Mouse (Mus musculus) neural tube, embryonic 12.5 days (tissue): ENCODE measurements around the gene Fam189a1. TPM values are rescaled to one million over a fixed set of nuclear protein-coding genes. Genes with fewer than 3 reads are reported as not detected.

Experiments used
- ATAC-seq: fragments of 200-750 bp; cut with Nextera tagmentation; 2 replicates; pipeline ENCODE4 v1.8.0; 2017; ENCODE audit warnings: low read depth, mild to moderate bottlenecking, moderate TSS enrichment, moderate library complexity; ENCODE audit not compliant: low FRiP score
- H3K27ac ChIP-seq: fragments of 300-500 bp; sonication (generic); 2 replicates; pipeline ENCODE4 v1.5.1; 2016
- H3K27me3 ChIP-seq: fragments of 300-500 bp; sonication (generic); replicated peaks from 2 replicates; pipeline ENCODE4 v1.6.1; 2016; ENCODE audit warnings: mild to moderate bottlenecking
- H3K36me3 ChIP-seq: fragments of 300-500 bp; sonication (generic); 2 replicates; pipeline ENCODE4 v1.6.1; 2016; ENCODE audit warnings: mild to moderate bottlenecking
- H3K4me1 ChIP-seq: fragments of 300-500 bp; sonication (generic); 2 replicates; pipeline ENCODE4 v1.6.1; 2016
- H3K4me2 ChIP-seq: fragments of 300-500 bp; sonication (generic); replicated peaks from 2 replicates; pipeline ENCODE4 v1.6.1; 2016; ENCODE audit warnings: mild to moderate bottlenecking
- H3K4me3 ChIP-seq: fragments of 300-500 bp; sonication (generic); 2 replicates; pipeline ENCODE4 v1.5.1; 2016
- H3K9ac ChIP-seq: fragments of 300-500 bp; sonication (generic); 2 replicates; pipeline ENCODE4 v1.6.1; 2016; ENCODE audit warnings: mild to moderate bottlenecking
- H3K9me3 ChIP-seq: fragments of 300-500 bp; sonication (generic); 2 replicates; pipeline ENCODE4 v1.6.1; 2016; ENCODE audit warnings: mild to moderate bottlenecking
- WGBS: fragments of 180-500 bp; shearing (Covaris S2); methylation state at CpG from one replicate; pipeline ENCODE4 v1.1.7; 2016; 5-methylcytosine and 5-hydroxymethylcytosine counted together
- polyA plus RNA-seq: library from polyadenylated mRNA; unstranded; fragments of >200 nt; fragmentation: Nextera tagmentation; extraction: Ambion mirVana; gene quantifications from 2 replicates; pipeline ENCODE4 v1.2.1, GENCODE M21; 2016

Fam189a1 gene
- polyA plus RNA-seq, 1 experiment from 2014 or later, result 8.8 TPM

DNA sequence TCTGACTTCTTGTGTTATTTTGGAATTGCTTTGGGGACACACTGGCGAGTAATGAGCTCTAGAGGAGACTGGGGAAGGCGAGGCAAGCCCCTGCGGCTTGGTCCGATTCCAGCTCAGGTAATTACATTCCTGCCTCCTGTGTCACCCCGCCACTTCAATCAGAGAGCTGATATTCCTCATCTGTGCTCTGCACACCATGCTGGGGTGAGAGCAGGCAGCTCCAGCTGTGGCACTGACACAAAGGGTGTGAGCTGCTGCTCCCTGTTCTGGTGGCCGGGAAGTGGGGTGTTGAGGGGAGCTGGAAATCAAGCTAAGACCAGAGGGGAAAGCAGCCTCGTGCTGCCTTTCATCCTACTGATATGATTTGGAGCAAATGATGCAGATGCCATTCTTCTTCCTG, 386.6 kb downstream of the Fam189a1 start:
- no peak overlapping the region for H3K27ac ChIP-seq
- no peak for ATAC-seq
- H3K27me3 ChIP-seq, result no peaks in the 10 kb centered on the region
- no peaks in the 10 kb centered on the region for H3K9me3 ChIP-seq
- 0 out of 2 replicates have a peak, but pooled peaks cover 6% of the 10 kb centered on the region for H3K4me1 ChIP-seq
- H3K36me3 ChIP-seq, result no peaks in the 10 kb centered on the region
- H3K9ac ChIP-seq, result no peak overlapping the region
- H3K4me3 ChIP-seq, result no peak overlapping the region
- H3K4me2 ChIP-seq, result no peak overlapping the region
- 68% methylated on average over 7 of the region's 7 CpGs for WGBS

DNA sequence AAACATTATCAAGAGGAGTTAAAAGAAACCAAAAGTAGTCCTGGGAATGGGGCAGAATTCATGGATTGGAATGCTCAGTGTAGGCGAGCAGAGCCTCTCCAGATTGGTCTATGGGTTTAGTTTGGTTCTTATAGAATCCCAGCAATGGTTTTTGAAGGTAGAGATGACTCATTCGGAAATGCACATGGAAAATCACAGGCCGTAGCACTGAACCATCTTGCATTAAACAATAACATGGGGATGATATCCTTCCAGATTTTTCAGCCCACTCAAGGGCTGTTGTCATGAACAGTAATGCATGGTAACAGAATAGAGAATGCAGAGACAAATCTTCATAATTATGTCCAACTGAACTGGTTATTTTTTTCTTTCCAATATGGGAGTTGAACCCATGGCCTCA, 390.8 kb downstream of the Fam189a1 start:
- Histone ChIP-seq H3K4me2 (no peak overlapping the region), H3K4me3 (no peak overlapping the region), H3K27me3 (no peaks in the 10 kb centered on the region), H3K9me3 (no peaks in the 10 kb centered on the region), H3K9ac (no peak overlapping the region), H3K4me1 (no peaks in the 10 kb centered on the region), H3K27ac (no peak overlapping the region), H3K36me3 (no peaks in the 10 kb centered on the region)
- 86% methylated on average over 3 of the region's 3 CpGs for WGBS
- ATAC-seq, result no peak

DNA sequence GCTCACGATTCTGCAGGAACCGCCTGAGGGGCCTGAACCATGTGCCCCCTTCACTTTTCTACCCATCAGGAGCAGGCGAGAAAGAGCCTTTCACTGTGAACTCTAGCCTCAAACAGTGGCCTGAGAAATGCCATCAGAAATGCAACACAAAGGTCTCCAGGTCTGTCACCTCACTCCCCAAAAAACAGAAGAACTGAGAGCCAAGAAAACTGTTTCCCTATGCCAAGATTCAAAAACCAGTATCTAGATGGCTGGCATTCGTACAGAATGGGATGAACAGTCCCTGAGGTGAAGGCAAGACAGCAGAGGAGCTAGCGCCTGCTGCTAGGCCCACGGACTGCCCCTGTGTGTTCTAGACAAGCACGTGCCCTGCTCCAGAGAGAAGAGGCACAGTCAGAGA, 401.2 kb downstream of the Fam189a1 start:
- no peak overlapping the region for H3K9ac ChIP-seq
- H3K4me3 ChIP-seq, result no peak overlapping the region
- no peak overlapping the region for H3K27ac ChIP-seq
- H3K36me3 ChIP-seq, result peaks cover 12% of the 10 kb centered on the region
- H3K4me2 ChIP-seq, result no peak overlapping the region
- ATAC-seq, result no peak
- no peaks in the 10 kb centered on the region for H3K27me3 ChIP-seq
- no peaks in the 10 kb centered on the region for H3K9me3 ChIP-seq
- 90% methylated on average over 7 of the region's 7 CpGs for WGBS
- H3K4me1 ChIP-seq, result peaks cover 6% of the 10 kb centered on the region; the same call in 1 of the 2 replicates

DNA sequence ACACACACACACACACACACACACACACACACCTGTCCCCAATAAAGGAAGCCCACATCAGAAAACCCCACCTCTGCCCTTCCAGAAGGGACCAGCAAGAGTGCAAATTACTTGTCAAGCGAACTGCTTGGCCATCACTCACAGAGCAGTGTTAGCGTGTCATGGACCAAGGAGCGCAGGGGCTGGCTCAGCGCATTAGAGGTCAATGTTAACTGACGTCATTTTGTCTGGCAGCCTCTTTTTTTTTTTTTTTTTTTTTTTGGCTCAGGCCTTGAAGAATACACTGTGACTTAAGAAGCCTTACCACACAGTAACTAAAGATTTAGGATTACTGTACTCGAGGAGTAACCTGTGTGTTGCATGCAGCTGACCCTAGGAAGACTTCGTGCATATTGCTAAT, 402.2 kb downstream of the Fam189a1 start:
- H3K9me3 ChIP-seq, result no peaks in the 10 kb centered on the region
- whole genome bisulfite sequencing, result 74% methylated on average over 7 of the region's 7 CpGs
- H3K36me3 ChIP-seq, result peaks cover 14% of the 10 kb centered on the region
- H3K4me3 ChIP-seq, result no peak overlapping the region
- H3K4me1 ChIP-seq, result peaks cover 6% of the 10 kb centered on the region; the same call in 1 of the 2 replicates
- no peak overlapping the region for H3K9ac ChIP-seq
- ATAC-seq, result no peak
- H3K27me3 ChIP-seq, result no peaks in the 10 kb centered on the region
- H3K27ac ChIP-seq, result no peak overlapping the region
- H3K4me2 ChIP-seq, result no peak overlapping the region

DNA sequence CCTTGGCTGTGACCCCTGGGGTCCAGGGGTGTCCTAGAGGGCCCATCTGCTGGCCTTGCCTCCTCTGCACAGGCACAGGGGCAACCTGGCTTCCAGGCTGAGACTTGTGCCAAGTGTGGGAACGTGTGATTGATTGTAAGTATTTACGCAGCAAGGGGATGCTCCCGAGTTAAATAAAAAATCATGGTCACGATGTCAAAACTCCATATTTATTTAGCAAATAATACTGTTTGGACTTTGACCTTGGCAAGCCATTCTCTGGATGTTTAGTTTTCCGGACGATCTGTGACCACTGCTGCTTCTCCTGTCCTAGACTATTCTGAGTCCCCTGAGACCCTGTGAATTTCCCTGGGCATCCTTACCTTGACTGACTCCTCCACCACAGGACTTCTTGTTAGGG, 402.7 kb downstream of the Fam189a1 start:
- no peak overlapping the region for H3K4me3 ChIP-seq
- peaks cover 14% of the 10 kb centered on the region for H3K36me3 ChIP-seq
- no peak for ATAC-seq
- H3K4me2 ChIP-seq, result no peak overlapping the region
- no peaks in the 10 kb centered on the region for H3K27me3 ChIP-seq
- H3K4me1 ChIP-seq, result peaks cover 6% of the 10 kb centered on the region; the same call in 1 of the 2 replicates
- H3K9ac ChIP-seq, result no peak overlapping the region
- WGBS, result 73% methylated on average over 6 of the region's 6 CpGs
- no peaks in the 10 kb centered on the region for H3K9me3 ChIP-seq
- no peak overlapping the region for H3K27ac ChIP-seq

DNA sequence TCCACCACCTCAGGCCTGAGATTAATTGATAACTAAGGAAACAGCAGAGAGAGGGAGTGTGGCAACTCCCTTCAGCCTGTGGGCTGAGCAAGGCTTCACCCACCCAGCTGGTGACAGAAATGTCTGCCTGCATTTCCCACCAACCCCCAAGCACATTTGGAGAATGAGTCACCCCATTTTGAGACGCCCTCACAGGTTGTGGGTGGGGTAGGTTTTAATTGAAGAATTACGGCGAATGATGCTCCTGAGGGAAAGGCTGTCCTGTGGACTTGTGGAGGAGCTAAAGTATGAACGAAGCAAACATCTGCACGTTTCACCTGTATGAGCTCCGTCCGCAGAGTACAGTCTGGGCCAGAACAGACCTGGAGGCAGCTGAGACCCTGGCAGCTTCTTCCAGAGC, 404.2 kb downstream of the Fam189a1 start:
- Histone ChIP-seq H3K4me1 (peaks cover 8% of the 10 kb centered on the region; the same call in 1 of the 2 replicates), H3K9me3 (no peaks in the 10 kb centered on the region), H3K27me3 (no peaks in the 10 kb centered on the region), H3K27ac (no peak overlapping the region), H3K4me3 (no peak overlapping the region), H3K4me2 (no peak overlapping the region), H3K9ac (no peak overlapping the region), H3K36me3 (peaks cover 22% of the 10 kb centered on the region)
- no peak for ATAC-seq
- WGBS, result 95% methylated on average over 7 of the region's 7 CpGs

DNA sequence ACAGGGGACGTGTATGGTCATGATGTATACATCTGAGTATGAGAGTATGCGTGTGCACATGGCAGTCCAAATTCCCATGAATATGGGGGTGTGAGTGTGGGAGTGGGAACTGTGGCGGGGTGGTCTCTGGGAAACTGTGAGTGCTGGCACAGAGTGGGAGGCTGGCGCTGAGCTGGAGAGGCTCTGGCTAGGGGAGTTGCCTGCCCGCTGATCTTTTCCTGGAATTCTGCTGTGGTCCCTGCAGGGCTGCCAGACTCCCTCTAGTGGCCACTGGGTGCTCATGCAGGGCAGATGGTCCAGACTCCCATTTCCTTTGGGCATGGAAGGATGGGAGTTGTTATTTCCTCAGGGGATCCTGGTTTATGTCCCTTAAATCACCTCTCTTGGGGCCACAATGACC, 404.9 kb downstream of the Fam189a1 start:
- H3K9me3 ChIP-seq, result no peaks in the 10 kb centered on the region
- ATAC-seq, result peak; percentile 74
- H3K36me3 ChIP-seq, result peaks cover 22% of the 10 kb centered on the region
- H3K27ac ChIP-seq, result no peak overlapping the region
- 36% methylated on average over 5 of the region's 5 CpGs for whole genome bisulfite sequencing
- H3K27me3 ChIP-seq, result no peaks in the 10 kb centered on the region
- H3K4me1 ChIP-seq, result peaks cover 8% of the 10 kb centered on the region; the same call in 1 of the 2 replicates
- no peak overlapping the region for H3K4me2 ChIP-seq
- H3K9ac ChIP-seq, result no peak overlapping the region
- H3K4me3 ChIP-seq, result no peak overlapping the region

DNA sequence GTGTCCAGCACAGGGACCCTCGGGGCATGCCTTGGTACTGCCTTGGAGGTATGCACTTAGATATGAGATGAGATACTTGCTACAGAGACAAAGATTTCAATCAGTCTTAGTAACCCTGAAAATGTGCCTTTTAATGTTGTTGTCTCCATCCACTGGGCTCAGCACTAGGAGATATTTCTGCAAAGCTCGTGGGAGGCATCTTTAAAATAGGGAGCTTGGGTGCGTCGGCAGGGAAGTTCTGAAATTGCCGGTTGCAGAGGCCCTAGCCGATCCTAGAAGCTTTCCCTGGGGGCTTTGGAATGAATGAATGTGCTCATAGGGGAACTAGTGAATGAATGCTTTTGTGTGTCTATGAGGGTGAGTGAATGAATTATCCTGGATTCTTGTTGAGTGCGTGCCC, 412.8 kb downstream of the Fam189a1 start:
- Histone ChIP-seq H3K4me2 (no peak overlapping the region), H3K4me1 (peaks cover 26% of the 10 kb centered on the region), H3K9me3 (no peaks in the 10 kb centered on the region), H3K27ac (no peak overlapping the region), H3K4me3 (no peak overlapping the region), H3K9ac (no peak overlapping the region), H3K27me3 (no peaks in the 10 kb centered on the region), H3K36me3 (peaks cover 37% of the 10 kb centered on the region)
- WGBS, result 87% methylated on average over 7 of the region's 7 CpGs
- no peak for ATAC-seq

DNA sequence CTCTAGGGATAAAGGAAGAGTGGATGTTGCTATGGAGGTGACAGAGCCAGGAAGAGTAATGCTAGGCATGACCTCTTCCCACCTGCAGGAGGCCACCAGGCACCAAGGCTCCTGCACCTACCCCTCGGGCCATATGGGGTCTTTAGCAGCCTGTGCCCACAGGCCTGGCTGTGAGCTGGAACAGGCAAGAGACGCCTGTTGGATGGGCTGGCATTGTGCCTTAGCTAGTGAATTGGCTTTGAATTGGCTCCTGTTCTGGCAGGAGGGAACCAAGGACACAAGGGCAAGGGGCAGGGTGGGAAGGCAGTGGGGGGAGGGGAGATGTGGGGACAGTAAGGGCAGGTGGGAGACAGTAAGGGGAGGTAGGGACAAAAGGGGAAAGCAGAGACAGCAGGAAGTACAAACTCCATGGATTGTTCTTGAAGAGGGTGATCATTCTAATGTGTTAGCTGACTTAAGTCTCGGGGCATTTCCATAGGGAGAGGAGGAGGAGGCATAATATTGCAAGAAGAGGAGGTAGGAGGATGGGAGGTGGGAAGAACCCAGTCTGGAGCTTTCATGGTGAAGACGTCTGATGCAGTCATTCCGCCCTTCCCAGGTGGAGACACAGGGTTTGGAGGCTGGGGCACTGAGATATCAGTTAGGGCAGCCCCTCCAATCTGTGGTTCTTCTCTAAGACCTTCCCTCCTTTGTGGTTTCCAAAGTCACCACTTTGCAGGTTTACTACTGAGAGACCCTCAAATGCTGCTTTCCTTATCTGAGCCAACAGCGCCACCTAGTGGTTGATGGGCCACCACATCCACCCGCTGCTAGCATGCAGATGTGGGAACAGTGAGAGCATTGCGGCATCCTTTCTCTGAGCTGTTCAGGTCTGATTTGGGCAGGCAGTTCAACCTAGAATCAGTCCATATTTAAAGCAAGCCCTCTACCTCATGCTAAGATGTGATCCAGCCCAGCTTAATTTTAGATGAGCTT, 414.8 kb downstream of the Fam189a1 start:
- H3K4me2 ChIP-seq, result no peak overlapping the region
- H3K27me3 ChIP-seq, result no peaks in the 10 kb centered on the region
- no peak overlapping the region for H3K27ac ChIP-seq
- peaks cover 33% of the 10 kb centered on the region for H3K4me1 ChIP-seq
- no peak overlapping the region for H3K4me3 ChIP-seq
- WGBS, result 27% methylated on average over 8 of the region's 8 CpGs
- peaks cover 29% of the 10 kb centered on the region for H3K36me3 ChIP-seq
- ATAC-seq, result peak; percentile 65
- H3K9ac ChIP-seq, result no peak overlapping the region
- no peaks in the 10 kb centered on the region for H3K9me3 ChIP-seq

DNA sequence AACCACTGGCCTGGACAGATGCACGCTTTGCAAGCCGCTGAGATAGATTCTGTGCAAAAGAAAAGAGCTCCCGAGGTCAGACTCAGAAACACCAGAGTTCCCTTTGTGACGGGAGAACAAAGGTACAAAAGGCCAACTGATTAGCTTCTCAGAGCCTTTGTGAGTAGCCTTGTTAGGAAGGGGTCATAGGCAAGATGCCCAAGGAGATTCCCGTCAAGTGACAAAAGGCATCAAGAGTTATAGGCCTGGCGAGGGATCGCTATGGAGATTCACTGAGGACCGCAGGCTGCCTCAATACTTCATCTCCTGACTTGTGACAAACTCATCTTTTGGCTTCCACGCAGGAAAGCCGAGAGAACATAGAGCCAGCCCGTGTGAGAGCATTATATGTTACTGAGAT, 417.2 kb downstream of the Fam189a1 start:
- ATAC-seq, result peak; percentile 30; the same call in 1 of the 2 replicates
- Histone ChIP-seq H3K9ac (no peak overlapping the region), H3K4me1 (peaks cover 33% of the 10 kb centered on the region), H3K9me3 (no peaks in the 10 kb centered on the region), H3K36me3 (peaks cover 12% of the 10 kb centered on the region), H3K27ac (no peak overlapping the region), H3K4me2 (no peak overlapping the region), H3K27me3 (no peaks in the 10 kb centered on the region), H3K4me3 (no peak overlapping the region)
- 17% methylated on average over 11 of the region's 11 CpGs for WGBS

DNA sequence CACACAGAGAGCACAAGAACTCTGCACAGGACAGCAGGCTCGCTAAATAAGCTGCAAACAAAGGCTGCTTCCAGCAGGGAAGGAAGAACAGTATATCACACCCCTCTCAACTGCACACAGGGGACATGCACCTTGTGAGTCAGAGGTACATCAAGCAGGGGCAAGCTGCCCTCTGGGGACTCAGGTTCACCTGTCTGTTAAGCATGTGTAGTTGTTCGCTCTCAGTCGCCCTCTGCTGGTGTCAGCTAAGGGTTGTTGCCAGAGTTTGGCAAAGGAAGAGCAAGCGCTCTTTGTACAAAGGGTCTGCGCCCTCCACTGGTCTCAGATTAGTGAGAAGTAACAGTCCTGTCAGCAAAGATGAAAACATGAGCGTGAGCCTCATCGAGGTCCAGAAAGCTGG, 426.6 kb downstream of the Fam189a1 start:
- peak; percentile 64 for ATAC-seq
- no peak overlapping the region for H3K27ac ChIP-seq
- H3K9ac ChIP-seq, result no peak overlapping the region
- WGBS, result 32% methylated on average over 7 of the region's 7 CpGs
- H3K4me1 ChIP-seq, result peaks cover 7% of the 10 kb centered on the region; the same call in 1 of the 2 replicates
- H3K4me3 ChIP-seq, result no peak overlapping the region
- H3K9me3 ChIP-seq, result no peaks in the 10 kb centered on the region
- no peak overlapping the region for H3K4me2 ChIP-seq
- no peaks in the 10 kb centered on the region for H3K27me3 ChIP-seq
- peaks cover 4% of the 10 kb centered on the region; the same call in 1 of the 2 replicates for H3K36me3 ChIP-seq

DNA sequence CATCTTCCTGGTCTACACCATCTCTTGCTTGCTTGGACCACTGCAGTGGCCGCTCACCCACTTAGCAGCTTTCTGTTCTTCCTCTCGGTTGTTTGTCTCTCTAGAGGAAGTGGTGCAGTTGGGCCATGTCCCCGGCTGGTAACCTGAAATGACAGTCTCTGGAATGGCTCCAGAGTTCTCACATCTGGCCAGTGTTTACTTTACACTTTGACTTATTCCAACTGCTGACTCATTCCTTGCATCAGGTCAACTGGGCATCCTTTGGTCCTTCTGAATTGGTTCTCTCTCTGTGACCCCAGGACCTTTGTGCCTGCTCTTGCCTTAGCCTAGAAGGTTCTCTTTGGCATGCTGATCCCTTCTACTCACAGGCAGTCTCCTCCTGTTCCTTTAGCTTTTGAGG, 427.6 kb downstream of the Fam189a1 start:
- H3K4me1 ChIP-seq, result peaks cover 7% of the 10 kb centered on the region; the same call in 1 of the 2 replicates
- H3K4me3 ChIP-seq, result no peak overlapping the region
- 93% methylated on average over 3 of the region's 3 CpGs for WGBS
- no peak for ATAC-seq
- no peaks in the 10 kb centered on the region for H3K9me3 ChIP-seq
- no peak overlapping the region for H3K27ac ChIP-seq
- no peaks in the 10 kb centered on the region; the same call in 1 of the 2 replicates for H3K36me3 ChIP-seq
- no peak overlapping the region for H3K9ac ChIP-seq
- no peaks in the 10 kb centered on the region for H3K27me3 ChIP-seq
- no peak overlapping the region for H3K4me2 ChIP-seq
